Mouse (Mus musculus) intestine, embryonic 14.5 days (tissue): ENCODE data around the gene Nagpa. TPM values are rescaled to one million over a fixed set of nuclear protein-coding genes. Genes with fewer than 3 reads are reported as not detected.

ENCODE experiments used
- ATAC-seq: fragments of 200-750 bp; cut with Nextera tagmentation; replicated peaks from 2 replicates; pipeline ENCODE4 v1.8.0; 2017; ENCODE audit warnings: low read depth, moderate number of reproducible peaks, moderate TSS enrichment, moderate library complexity; ENCODE audit not compliant: low FRiP score, low TSS enrichment
- DNase-seq: peaks from one replicate; pipeline ENCODE4 v3.0.0-alpha.2; 2018; ENCODE audit warnings: low spot score
- H3K27ac ChIP-seq: fragments of 300-500 bp; sonication (generic); 2 replicates; pipeline ENCODE4 v1.5.1; 2014; ENCODE audit warnings: low read depth, mild to moderate bottlenecking, control low read depth
- H3K27me3 ChIP-seq: fragments of 300-500 bp; sonication (generic); replicated peaks from 2 replicates; pipeline ENCODE4 v1.6.1; 2014; ENCODE audit warnings: low read length, control low read depth; ENCODE audit not compliant: control insufficient read depth, insufficient read depth
- H3K36me3 ChIP-seq: fragments of 300-500 bp; sonication (generic); 2 replicates; pipeline ENCODE4 v1.6.1; 2014; ENCODE audit warnings: low read length, control low read depth; ENCODE audit not compliant: control insufficient read depth, insufficient read depth
- H3K4me1 ChIP-seq: fragments of 300-500 bp; sonication (generic); replicated peaks from 2 replicates; pipeline ENCODE4 v1.6.1; 2014; ENCODE audit warnings: low read length, control low read depth, mixed read lengths; ENCODE audit not compliant: control insufficient read depth, insufficient read depth
- H3K4me2 ChIP-seq: fragments of 300-500 bp; sonication (generic); 2 replicates; pipeline ENCODE4 v1.6.1; 2014; ENCODE audit warnings: low read length
- H3K4me3 ChIP-seq: fragments of 300-500 bp; sonication (generic); 2 replicates; pipeline ENCODE4 v1.5.1; 2014; ENCODE audit warnings: low read depth, low read length, control low read depth, mixed read lengths
- H3K9ac ChIP-seq: fragments of 300-500 bp; sonication (generic); 2 replicates; pipeline ENCODE4 v1.6.1; 2014; ENCODE audit warnings: mild to moderate bottlenecking, low read length
- H3K9me3 ChIP-seq: fragments of 300-500 bp; sonication (generic); 2 replicates; pipeline ENCODE4 v1.6.1; 2016; ENCODE audit warnings: low read length, control low read depth; ENCODE audit not compliant: control insufficient read depth
- WGBS: fragments of 180-500 bp; shearing (Covaris S2); extraction: QIAGEN DNeasy Blood & Tissue Kit; methylation state at CpG from one replicate; pipeline ENCODE4 v1.1.7; 2014; 5-methylcytosine and 5-hydroxymethylcytosine counted together
- microRNA-seq: library from miRNA; unstranded; fragments of <30 nt; microRNA quantifications from one replicate; pipeline ENCODE4, GENCODE M21; 2016
- polyA plus RNA-seq: library from polyadenylated mRNA; unstranded; fragments of >200 nt; fragmentation: Nextera tagmentation; extraction: Ambion mirVana; gene quantifications from 2 replicates; pipeline ENCODE4 v1.2.1, GENCODE M21; 2014

Gene Nagpa
- polyA plus RNA-seq, 1 experiment from 2014 or later = 20.0 TPM

DNA sequence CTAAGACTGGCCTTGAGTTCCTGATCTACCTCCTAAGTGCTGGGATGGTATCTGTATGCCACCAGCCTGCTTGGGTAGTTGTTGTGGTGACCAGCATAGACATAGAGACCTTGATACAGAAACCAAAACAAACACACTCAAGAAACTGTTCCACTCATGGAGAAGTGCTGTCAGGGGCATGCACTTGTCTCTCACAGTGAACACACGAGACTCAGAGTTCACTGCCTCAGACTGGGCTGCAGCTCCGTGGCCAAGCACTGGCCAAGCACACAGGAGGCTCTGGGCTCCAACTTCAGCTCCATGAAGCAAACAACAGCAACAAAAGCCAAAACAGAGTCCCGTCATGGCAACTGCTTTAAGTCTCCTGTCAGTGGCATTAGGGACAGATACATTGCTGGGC, 48.8 kb downstream of the Nagpa start:
- Histone ChIP-seq H3K9me3 (no peaks in the 10 kb centered on the region), H3K4me2 (no peak overlapping the region), H3K27me3 (no peaks in the 10 kb centered on the region), H3K9ac (no peak overlapping the region), H3K4me1 (no peaks in the 10 kb centered on the region), H3K4me3 (no peak overlapping the region), H3K27ac (no peak overlapping the region), H3K36me3 (no peaks in the 10 kb centered on the region)
- no peak for ATAC-seq
- 68% methylated on average over 3 of the region's 3 CpGs for WGBS
- DNase-seq = no peak

DNA sequence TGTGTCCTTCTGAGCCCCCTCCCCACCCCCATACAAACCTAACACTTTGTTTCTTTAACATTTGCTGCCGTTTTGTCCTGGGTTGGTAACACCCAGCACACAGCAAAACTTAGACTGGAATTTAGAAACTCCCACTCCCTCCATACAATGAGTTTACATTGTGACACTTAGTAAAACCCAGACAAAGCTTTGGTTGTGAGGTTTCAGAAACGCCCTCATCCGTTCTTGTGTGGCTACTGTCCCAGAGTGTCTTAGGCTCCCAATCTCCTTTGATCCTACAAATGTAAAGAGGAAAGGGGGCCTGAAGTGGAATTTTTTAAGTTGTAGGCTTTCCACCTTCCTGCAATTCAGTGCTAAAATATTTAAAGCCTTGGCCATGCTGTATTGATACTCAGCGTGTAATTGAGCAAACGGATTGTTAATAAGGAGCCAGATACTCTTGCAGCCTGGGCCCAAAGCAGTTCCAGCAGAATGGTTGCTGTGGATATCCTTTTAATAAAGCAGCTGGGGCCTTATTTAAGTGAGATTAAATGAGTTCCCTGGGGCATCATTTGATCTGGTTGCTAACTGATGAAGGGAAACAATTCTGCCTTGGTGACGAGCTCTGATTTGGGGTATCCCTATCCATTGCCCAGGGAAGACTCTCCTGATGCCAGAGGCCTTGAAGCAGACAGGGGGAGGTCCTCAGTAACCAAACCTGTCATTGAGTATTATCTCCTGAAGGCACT, 50.3 kb downstream of the Nagpa start:
- Histone ChIP-seq H3K4me2 (no peak overlapping the region), H3K4me3 (no peak overlapping the region), H3K27ac (no peak overlapping the region), H3K27me3 (no peaks in the 10 kb centered on the region), H3K9me3 (no peaks in the 10 kb centered on the region), H3K4me1 (no peaks in the 10 kb centered on the region), H3K36me3 (no peaks in the 10 kb centered on the region), H3K9ac (no peak overlapping the region)
- 55% methylated on average over 6 of the region's 6 CpGs for WGBS
- ATAC-seq = no peak
- no peak for DNase-seq

DNA sequence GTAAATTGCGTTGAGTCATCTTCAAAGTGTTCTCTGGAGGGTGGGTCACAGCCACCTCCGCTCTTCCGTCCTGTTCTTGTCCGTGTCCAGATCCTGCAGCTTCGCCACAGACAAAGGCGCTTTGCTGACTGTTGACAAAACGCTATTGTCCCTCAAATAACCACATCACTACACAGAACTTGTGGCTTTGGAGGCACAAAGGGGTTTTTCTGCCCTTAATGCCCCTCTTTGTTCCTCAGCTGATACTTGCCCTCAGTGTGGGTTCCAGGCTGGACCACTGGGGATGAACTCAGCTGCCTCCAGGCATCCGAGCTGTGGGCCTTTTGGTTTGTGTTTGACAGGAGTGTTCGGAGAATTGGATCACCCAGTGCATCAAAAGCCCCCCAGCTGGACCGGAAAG, 53.3 kb downstream of the Nagpa start:
- no peaks in the 10 kb centered on the region for H3K36me3 ChIP-seq
- 0 out of 2 replicates have a peak, but pooled peaks cover 4% of the 10 kb centered on the region for H3K27me3 ChIP-seq
- no peak overlapping the region for H3K9ac ChIP-seq
- no peaks in the 10 kb centered on the region for H3K9me3 ChIP-seq
- ATAC-seq (no peak), DNase-seq (no peak)
- H3K4me3 ChIP-seq = no peak overlapping the region
- H3K4me1 ChIP-seq = 0 out of 2 replicates have a peak, but pooled peaks cover 8% of the 10 kb centered on the region
- H3K27ac ChIP-seq = no peak overlapping the region
- H3K4me2 ChIP-seq = no peak overlapping the region
- WGBS = 74% methylated on average over 10 of the region's 10 CpGs

DNA sequence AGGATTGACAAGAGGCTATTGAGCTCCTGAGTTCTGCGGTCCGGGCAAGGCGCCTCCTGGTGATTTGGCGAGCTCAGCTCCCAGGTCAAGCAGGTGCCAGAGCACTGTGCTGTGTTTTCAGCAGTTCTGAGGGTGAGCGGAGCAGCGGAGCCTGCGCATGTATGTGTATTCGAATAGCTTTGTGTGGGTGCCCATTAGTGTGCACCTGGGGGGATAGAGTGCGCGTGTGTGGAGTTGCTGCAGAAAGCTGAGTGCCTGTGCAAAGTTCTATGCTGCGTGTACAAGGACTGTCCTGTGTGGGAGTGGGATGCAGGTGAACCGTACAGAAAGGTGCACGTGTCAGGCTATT, 56.8 kb downstream of the Nagpa start, which contains the start of gene Sec14l5:
Sec14l5 (plus strand) TSS at position 73 of the 349 bp plus-strand sequence.
- ATAC-seq = no peak; the same call in 1 of the 2 replicates
- H3K27me3 ChIP-seq = 0 out of 2 replicates have a peak, but pooled peaks cover 4% of the 10 kb centered on the region
- DNase-seq = no peak
- 16% methylated on average over 13 of the region's 13 CpGs for WGBS
- H3K9ac ChIP-seq = no peak within 1 kb of the TSS
- H3K36me3 ChIP-seq = no peaks in the 10 kb centered on the region
- H3K4me2 ChIP-seq = peak within 1 kb of the TSS; percentile 58
- H3K27ac ChIP-seq = no peak within 1 kb of the TSS
- H3K9me3 ChIP-seq = no peaks in the 10 kb centered on the region
- 0 out of 2 replicates have a peak, but pooled peaks cover 8% of the 10 kb centered on the region for H3K4me1 ChIP-seq
- H3K4me3 ChIP-seq = peak within 1 kb of the TSS; percentile 28

DNA sequence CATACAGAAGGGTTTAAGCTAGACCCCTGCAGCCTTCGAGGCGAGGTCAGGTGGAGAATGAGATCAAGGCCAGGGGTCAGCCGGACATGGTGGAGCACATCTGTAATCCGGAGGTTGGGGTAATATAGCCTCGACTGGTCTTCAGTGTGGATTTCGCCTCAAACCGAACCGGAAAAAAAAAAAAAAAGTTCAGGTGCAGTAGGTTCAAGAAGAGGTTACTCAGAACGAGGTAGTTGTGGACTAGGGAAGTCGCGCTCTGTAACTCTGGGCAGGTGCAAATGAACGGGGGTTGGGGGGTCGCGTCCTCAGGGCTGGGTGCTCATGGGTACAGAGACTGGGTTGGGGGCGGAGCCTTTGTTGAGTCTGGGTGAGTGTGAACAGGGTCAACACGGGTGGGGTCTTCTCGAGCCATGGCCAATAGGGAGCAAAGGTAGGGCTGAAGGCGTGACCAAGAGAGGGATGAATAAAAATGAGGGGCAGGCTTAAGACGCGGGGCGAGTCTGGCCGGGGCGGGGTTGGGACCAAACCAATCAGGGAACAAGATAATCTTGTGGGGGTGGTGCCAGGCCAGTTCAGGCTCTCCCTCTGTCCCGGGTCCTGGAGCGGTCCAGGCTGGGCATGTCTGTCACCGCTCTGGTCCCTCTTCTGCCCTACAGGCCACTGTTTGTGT, 57.3 kb downstream of the Nagpa start:
- Histone ChIP-seq H3K36me3 (no peaks in the 10 kb centered on the region), H3K27me3 (0 out of 2 replicates have a peak, but pooled peaks cover 4% of the 10 kb centered on the region), H3K27ac (no peak overlapping the region), H3K9me3 (no peaks in the 10 kb centered on the region), H3K4me3 (peak overlapping the region; percentile 28), H3K4me1 (0 out of 2 replicates have a peak, but pooled peaks cover 8% of the 10 kb centered on the region), H3K9ac (no peak overlapping the region), H3K4me2 (peak overlapping the region; percentile 58)
- ATAC-seq = peak; percentile 91
- peak; percentile 82 for DNase-seq
- WGBS = 3% methylated on average over 25 of the region's 26 CpGs

DNA sequence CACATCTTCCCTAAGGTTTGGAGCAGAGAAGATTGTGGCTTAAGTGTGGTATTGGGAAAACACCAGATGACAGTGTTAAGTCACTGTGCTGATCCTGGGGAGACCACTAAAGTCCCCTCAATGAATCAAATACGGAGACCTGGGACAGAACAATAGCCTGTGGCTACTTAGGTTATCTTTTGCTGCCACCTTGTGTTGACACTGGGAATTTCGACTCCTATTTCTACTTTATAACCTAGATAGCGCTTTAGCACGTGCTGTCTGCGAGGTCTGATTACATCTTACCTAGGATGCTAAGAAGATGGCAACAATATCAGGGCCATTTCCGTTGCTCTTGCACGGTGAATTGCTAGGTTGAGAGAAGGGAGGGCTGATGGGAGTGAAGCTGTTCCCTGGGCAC, 58.2 kb downstream of the Nagpa start:
- no peak; the same call in 1 of the 2 replicates for ATAC-seq
- peak; percentile 89 for DNase-seq
- 0 out of 2 replicates have a peak, but pooled peaks cover 8% of the 10 kb centered on the region for H3K4me1 ChIP-seq
- WGBS = 0% methylated on average over 7 of the region's 7 CpGs
- no peak overlapping the region for H3K4me2 ChIP-seq
- H3K36me3 ChIP-seq = no peaks in the 10 kb centered on the region
- H3K27me3 ChIP-seq = 0 out of 2 replicates have a peak, but pooled peaks cover 4% of the 10 kb centered on the region
- H3K4me3 ChIP-seq = no peak overlapping the region
- no peak overlapping the region for H3K27ac ChIP-seq
- H3K9ac ChIP-seq = no peak overlapping the region
- no peaks in the 10 kb centered on the region for H3K9me3 ChIP-seq

Small RNA genes within 50 kb of the gene (microRNA-seq; reads per million reads assigned to microRNA genes)
- gene Gm23689 = not detected
- gene Gm26095 = not detected
- gene Mir6364 = not detected

Other genes with a start within 250 kb of the Nagpa start
- gene Anks3, start 239.8 kb downstream of the Nagpa start, polyA plus RNA-seq = 45.0 and 51.7 TPM in 2 replicates
- gene Sept12, start 206.2 kb downstream of the Nagpa start, polyA plus RNA-seq = 0.24 TPM in 1 of 2 replicates, not detected in the other
- gene Smim22, start 196.7 kb downstream of the Nagpa start, polyA plus RNA-seq = 42.6 and 57.4 TPM in 2 replicates
- 57.0 and 59.3 TPM in 2 replicates for gene Rogdi, start 190.5 kb downstream of the Nagpa start, polyA plus RNA-seq
- gene Glyr1, start 154.1 kb downstream of the Nagpa start, polyA plus RNA-seq = 93.9 and 101 TPM in 2 replicates
- gene Ubn1, start 154.0 kb downstream of the Nagpa start, polyA plus RNA-seq = 22.4 and 22.6 TPM in 2 replicates
- 5.4 and 5.8 TPM in 2 replicates for gene Ppl, start 71.6 kb downstream of the Nagpa start, polyA plus RNA-seq
- 0.05 and 0.11 TPM in 2 replicates for gene Sec14l5, start 56.9 kb downstream of the Nagpa start, polyA plus RNA-seq
- gene AU021092, start 18.3 kb upstream of the Nagpa start, polyA plus RNA-seq = 3.4 and 3.7 TPM in 2 replicates
- 28.7 and 32.1 TPM in 2 replicates for gene Alg1, start 29.6 kb upstream of the Nagpa start, polyA plus RNA-seq
- gene Eef2kmt, start 52.0 kb upstream of the Nagpa start, polyA plus RNA-seq = 42.1 and 42.8 TPM in 2 replicates